ENCODE assay signal across 9 mouse cellular contexts in the genomic region with DNA sequence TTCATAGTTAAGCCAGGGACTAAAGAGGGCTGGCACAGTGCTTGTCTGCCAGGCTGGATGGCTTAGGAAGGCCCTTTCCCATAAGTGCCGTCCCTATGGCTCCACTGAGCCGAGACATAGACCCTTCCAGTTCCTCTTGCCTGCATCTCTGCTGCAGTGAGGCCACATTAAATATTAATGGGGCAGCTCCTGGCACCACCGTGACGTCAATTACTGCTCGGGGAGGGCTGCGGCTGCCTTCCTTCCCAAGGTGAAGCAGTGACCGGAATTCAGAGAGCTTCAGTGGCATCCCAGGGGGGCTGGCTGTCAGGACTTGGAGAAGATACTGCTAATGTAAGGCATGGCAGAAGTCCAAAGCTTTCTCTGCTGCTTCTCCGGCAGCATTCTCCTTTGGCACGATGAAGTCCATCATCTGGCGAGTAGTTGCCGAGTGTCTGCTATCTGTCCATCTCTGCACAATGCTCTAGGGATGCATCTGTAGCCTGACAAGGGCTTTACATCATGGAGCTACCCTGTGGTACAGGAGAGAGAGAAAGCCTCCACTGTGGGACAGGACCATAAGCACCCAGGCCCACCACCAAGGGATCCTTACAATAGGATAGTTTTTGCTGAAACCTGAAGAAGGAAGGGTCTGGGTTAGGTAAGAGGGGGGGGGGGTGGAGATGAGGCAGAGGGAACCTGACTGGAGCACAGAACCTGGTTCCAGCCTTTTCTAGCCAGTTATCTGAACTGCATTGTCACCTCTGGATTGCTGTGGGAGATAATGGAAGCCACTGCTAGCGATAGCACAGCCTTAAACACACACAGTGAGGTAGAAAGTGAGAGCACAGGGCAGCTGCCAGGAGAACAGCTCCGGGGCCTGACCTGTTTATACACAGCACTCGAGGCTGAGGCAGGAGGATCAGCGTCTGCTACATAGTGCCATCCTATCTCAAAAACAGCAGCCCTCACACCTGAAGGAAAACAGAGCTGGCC. TPM values are rescaled to one million over a fixed set of nuclear protein-coding genes. Genes with fewer than 3 reads are reported as not detected.
DNase-seq lines count a peak whose midpoint lies in the region; ATAC-seq lines count a peak whose summit lies in the region.
"Had no signal": no experiment of that assay in that cellular context is flagged by ENCODE, and none has a peak within 500 bp of the region (broad histone marks: within the 10 kb centered on the region; RNA-seq: fewer than 3 reads in every experiment).

No protein-coding gene starts in this region.

- 29% methylated on average over 15 of the region's 15 CpGs for WGBS in forebrain, embryonic 13.5 days
- WGBS in limb, embryonic 15.5 days = 45% methylated on average over 15 of the region's 15 CpGs
- WGBS in liver, embryonic 11.5 days = 63% methylated on average over 15 of the region's 15 CpGs

- no peaks in the 10 kb centered on the region for H3K9me3 ChIP-seq in forebrain, embryonic 13.5 days (replicated peaks)
- H3K9me3 ChIP-seq in limb, embryonic 15.5 days = no peaks in the 10 kb centered on the region
- H3K9me3 ChIP-seq in liver, embryonic 11.5 days (ENCODE audit: control insufficient read depth, low read length) = no peaks in the 10 kb centered on the region

- H3K27ac ChIP-seq in forebrain, embryonic 13.5 days = peak overlapping the region; percentile 66
- 0 out of 2 replicates have a peak overlapping the region, but pooled peaks have one; percentile 22 for H3K27ac ChIP-seq in limb, embryonic 15.5 days
- no peak overlapping the region for H3K27ac ChIP-seq in liver, embryonic 11.5 days (ENCODE audit: low read depth, low read length)

- H3K36me3 ChIP-seq in forebrain, embryonic 13.5 days (ENCODE audit: poor library complexity, severe bottlenecking) = no peaks in the 10 kb centered on the region
- no peaks in the 10 kb centered on the region for H3K36me3 ChIP-seq in limb, embryonic 15.5 days
- no peaks in the 10 kb centered on the region for H3K36me3 ChIP-seq in liver, embryonic 11.5 days (ENCODE audit: control insufficient read depth, insufficient read depth, low read length)

- no peak overlapping the region for H3K4me3 ChIP-seq in forebrain, embryonic 13.5 days
- H3K4me3 ChIP-seq in limb, embryonic 15.5 days = no peak overlapping the region
- H3K4me3 ChIP-seq in liver, embryonic 11.5 days (ENCODE audit: low read depth, low read length) = no peak overlapping the region
- H3K4me3 ChIP-seq: myocyte had no signal

- H3K27me3 ChIP-seq in forebrain, embryonic 13.5 days = 0 out of 2 replicates have a peak, but pooled peaks cover 4% of the 10 kb centered on the region
- H3K27me3 ChIP-seq in limb, embryonic 15.5 days = no peaks in the 10 kb centered on the region
- H3K27me3 ChIP-seq in liver, embryonic 11.5 days (replicated peaks; ENCODE audit: control insufficient read depth, insufficient read depth, low read length) = no peaks in the 10 kb centered on the region

- DNase-seq in adrenal gland, postnatal 10 days = peak; percentile 52
- no peak for DNase-seq in adrenal gland, adult 18-20 months (ENCODE audit: low spot score in 2 of 2)
- peak; percentile 84 for DNase-seq in brain, adult 2 months (ENCODE audit: low read depth, low spot score)
- DNase-seq in spleen, postnatal 14 days (ENCODE audit: low spot score in 2 of 2) = no peak
- no peak for DNase-seq in liver, embryonic 11.5 days (ENCODE audit: low spot score)
- DNase-seq in urinary bladder, adult 2 months (ENCODE audit: low spot score) = no peak

- H3K9ac ChIP-seq in forebrain, embryonic 13.5 days = peak overlapping the region; percentile 39
- H3K9ac ChIP-seq in limb, embryonic 15.5 days = no peak overlapping the region
- H3K9ac ChIP-seq in liver, embryonic 11.5 days (ENCODE audit: low read depth, low read length) = no peak overlapping the region

- peak overlapping the region; percentile 38 for H3K4me2 ChIP-seq in forebrain, embryonic 13.5 days
- H3K4me2 ChIP-seq in limb, embryonic 15.5 days = no peak overlapping the region
- H3K4me2 ChIP-seq in liver, embryonic 11.5 days = no peak overlapping the region

- H3K4me1 ChIP-seq in forebrain, embryonic 13.5 days = peaks cover 29% of the 10 kb centered on the region
- peaks cover 15% of the 10 kb centered on the region for H3K4me1 ChIP-seq in limb, embryonic 15.5 days
- H3K4me1 ChIP-seq in liver, embryonic 11.5 days (replicated peaks; ENCODE audit: control insufficient read depth, insufficient read depth, low read length) = peaks cover 4% of the 10 kb centered on the region; the same call in 1 of the 2 replicates

- ATAC-seq in forebrain, embryonic 13.5 days = peak; percentile 43
- ATAC-seq in limb, embryonic 15.5 days (ENCODE audit: insufficient number of reproducible peaks, low FRiP score, low TSS enrichment, low read depth) = no peak
- no peak for ATAC-seq in liver, embryonic 11.5 days (replicated peaks; ENCODE audit: low FRiP score)

RNA-seq across cellular contexts. Expression of a gene that starts 7.2 kb away (rescaled TPM):
- 100 to 1,000 TPM; 137 to 144 TPM for total RNA-seq in adrenal gland, postnatal 10 days (2021)
- 100 to 1,000 TPM; 183 to 185 TPM for total RNA-seq in adrenal gland, adult 18-20 months (2021)
- 470 and 500 TPM in 2 replicates for polyA plus RNA-seq in forebrain, embryonic 13.5 days (2015; fragmentation: Nextera tagmentation; extraction: Ambion mirVana)
- 363 and 383 TPM in 2 replicates for polyA plus RNA-seq in limb, embryonic 15.5 days (2015; fragmentation: Nextera tagmentation; extraction: Ambion mirVana)
- 361 and 380 TPM in 2 replicates for polyA plus RNA-seq in liver, embryonic 11.5 days (2014; fragmentation: Nextera tagmentation; extraction: Ambion mirVana)
- 211 and 229 TPM in 2 replicates for polyA plus RNA-seq in urinary bladder, adult 2 months (2012; rRNA removed)

Comparison
In these comparisons a context has a peak if more than half of its experiments do, and no peak if none do; other contexts are left out.
1. DNase-seq: peak in adrenal gland, postnatal 10 days (single experiment) and brain, adult 2 months (single experiment); none in adrenal gland, adult 18-20 months (0 of 2), spleen, postnatal 14 days (0 of 2), liver, embryonic 11.5 days (single experiment) and urinary bladder, adult 2 months (single experiment).